Mouse (Mus musculus) cortical plate, adult 2 months (tissue): ENCODE measurements at regions not wholly inside any gene's neighbourhood (a gene's known extent, or its start where the extent isn't known, plus 50 kb on each side); places are given as distances from the start of the nearest gene placed in this dataset.

Source experiments
- CTCF ChIP-seq: fragments of 200-500 bp; IDR thresholded peaks from 2 replicates; pipeline ENCODE4 v1.5.1; 2011; ENCODE audit warnings: mild to moderate bottlenecking, control low read depth, low read length; ENCODE audit not compliant: insufficient read depth; ENCODE audit errors: extremely low read depth
- POLR2A ChIP-seq: fragments of 200-500 bp; IDR thresholded peaks from 2 replicates; pipeline ENCODE4 v1.6.1; 2011; ENCODE audit warnings: mild to moderate bottlenecking, low read length, control low read depth; ENCODE audit not compliant: insufficient read depth; ENCODE audit errors: extremely low read depth

GRCm38 (mm10) chr9:116294073-116294472 lies 118.9 kb upstream of the Tgfbr2 start:
- TF ChIP-seq CTCF (no peak), POLR2A (no peak)
